Mouse (Mus musculus) MEL (cell line): ENCODE results near the gene Ttpal. TPM values are rescaled to one million over a fixed set of nuclear protein-coding genes. Genes with fewer than 3 reads are reported as not detected.

Experiments
- DNase-seq: peaks from one replicate; pipeline ENCODE4 v3.0.0; 2011; ENCODE audit warnings: low read depth, low spot score
- H3K27ac ChIP-seq: 2 replicates; pipeline ENCODE4 v1.5.1; 2012; ENCODE audit warnings: low read depth, mild to moderate bottlenecking, control low read depth, low read length, moderate library complexity; ENCODE audit not compliant: control insufficient read depth
- H3K27me3 ChIP-seq, 2 experiments: fragments of 150-350 bp in 1 of 2; sonication (generic) in 1 of 2; 2 replicates each; pipeline ENCODE4 v1.6.1; 2012; ENCODE audit warnings: low read length in 2 of 2, mild to moderate bottlenecking in 2 of 2, improper control_type of control experiment in 1 of 2, moderate library complexity in 1 of 2; ENCODE audit not compliant: insufficient read depth in 2 of 2, control insufficient read depth in 1 of 2
- H3K36me3 ChIP-seq, 2 experiments: 2 replicates each; pipeline ENCODE4 v1.6.1; 2012 to 2014; ENCODE audit warnings: low read length in 2 of 2, improper control_type of control experiment in 1 of 2, inconsistent platforms in 1 of 2, mild to moderate bottlenecking in 1 of 2; ENCODE audit not compliant: insufficient read depth in 2 of 2, control insufficient read depth in 1 of 2
- H3K4me1 ChIP-seq, 2 experiments: fragments of 150-350 bp in 1 of 2; sonication (generic) in 1 of 2; 2 replicates each; pipeline ENCODE4 v1.6.1; 2012; ENCODE audit warnings: low read length in 2 of 2, improper control_type of control experiment in 1 of 2, mild to moderate bottlenecking in 1 of 2; ENCODE audit not compliant: insufficient read depth in 2 of 2, control insufficient read depth in 1 of 2
- H3K4me3 ChIP-seq, 2 experiments: fragments of 150-350 bp in 1 of 2; sonication (generic) in 1 of 2; 2 replicates each; pipeline ENCODE4 v1.5.1; 2012; ENCODE audit warnings: low read depth in 2 of 2, low read length in 2 of 2, mild to moderate bottlenecking in 2 of 2, moderate library complexity in 2 of 2, control low read depth in 1 of 2, improper control_type of control experiment in 1 of 2; ENCODE audit not compliant: control insufficient read depth in 1 of 2, insufficient read depth in 1 of 2
- H3K79me2 ChIP-seq: 2 replicates; pipeline ENCODE4 v1.6.1; 2012; ENCODE audit warnings: mild to moderate bottlenecking, low read length, moderate library complexity; ENCODE audit not compliant: control insufficient read depth, poor library complexity, insufficient read depth
- H3K9ac ChIP-seq: 2 replicates; pipeline ENCODE4 v1.6.1; 2012; ENCODE audit warnings: low read depth, mild to moderate bottlenecking, control low read depth, low read length, moderate library complexity; ENCODE audit not compliant: control insufficient read depth, poor library complexity, severe bottlenecking
- H3K9me3 ChIP-seq: fragments of 150-350 bp; sonication (generic); replicated peaks from 2 replicates; pipeline ENCODE4 v1.6.1; 2012; ENCODE audit warnings: mild to moderate bottlenecking, low read length, improper control_type of control experiment, moderate library complexity; ENCODE audit not compliant: insufficient read depth
- BHLHE40 ChIP-seq: IDR thresholded peaks from 2 replicates; pipeline ENCODE4 v1.6.1; 2012; ENCODE audit warnings: low read depth, mild to moderate bottlenecking, inconsistent platforms, low read length, improper control_type of control experiment, borderline replicate concordance
- CHD1 ChIP-seq: IDR thresholded peaks from 2 replicates; pipeline ENCODE4 v1.6.1; 2012; ENCODE audit warnings: low read depth, mild to moderate bottlenecking, inconsistent platforms, low read length, improper control_type of control experiment
- CTCF ChIP-seq, 3 experiments: IDR thresholded peaks in 2 of 3; conservative IDR thresholded peaks in 1 of 3; 2 replicates each; pipeline ENCODE4 v1.5.1; 2011 to 2012; ENCODE audit warnings: low read length in 3 of 3, low read depth in 2 of 3, mild to moderate bottlenecking in 2 of 3, improper control_type of control experiment in 1 of 3, inconsistent platforms in 1 of 3, mixed read lengths in 1 of 3, moderate library complexity in 1 of 3; ENCODE audit not compliant: control insufficient read depth in 1 of 3, insufficient read depth in 1 of 3, poor library complexity in 1 of 3, severe bottlenecking in 1 of 3
- E2F4 ChIP-seq: IDR thresholded peaks from 2 replicates; pipeline ENCODE4 v1.6.1; 2011; ENCODE audit warnings: low read depth, low read length, improper control_type of control experiment, borderline replicate concordance
- ELF1 ChIP-seq: IDR thresholded peaks from 2 replicates; pipeline ENCODE4 v1.6.1; 2014; ENCODE audit warnings: low read depth, mild to moderate bottlenecking, inconsistent platforms, low read length, improper control_type of control experiment, moderate library complexity
- EP300 ChIP-seq, 2 experiments: IDR thresholded peaks; 2 replicates each; pipeline ENCODE4 v1.6.1; 2011; ENCODE audit warnings: improper control_type of control experiment in 2 of 2, low read length in 2 of 2, low read depth in 1 of 2, mild to moderate bottlenecking in 1 of 2
- ETS1 ChIP-seq: IDR thresholded peaks from 2 replicates; pipeline ENCODE4 v1.6.1; 2012; ENCODE audit warnings: low read depth, mild to moderate bottlenecking, inconsistent platforms, low read length, improper control_type of control experiment, moderate library complexity
- GABPA ChIP-seq: IDR thresholded peaks from 2 replicates; pipeline ENCODE4 v1.6.1; 2012; ENCODE audit warnings: low read depth, mild to moderate bottlenecking, inconsistent platforms, low read length, improper control_type of control experiment, moderate library complexity
- HCFC1 ChIP-seq: IDR thresholded peaks from 2 replicates; pipeline ENCODE4 v1.6.1; 2012; ENCODE audit warnings: low read depth, mild to moderate bottlenecking, inconsistent platforms, low read length, improper control_type of control experiment, moderate library complexity
- JUND ChIP-seq: IDR thresholded peaks from 2 replicates; pipeline ENCODE4 v1.6.1; 2011; ENCODE audit warnings: low read depth, mild to moderate bottlenecking, improper control_type of control experiment, low read length
- MAX ChIP-seq: IDR thresholded peaks from 2 replicates; pipeline ENCODE4 v1.6.1; 2011; ENCODE audit warnings: low read length, improper control_type of control experiment
- MEF2A ChIP-seq: IDR thresholded peaks from 2 replicates; pipeline ENCODE4 v1.6.1; 2014; ENCODE audit warnings: low read depth, mild to moderate bottlenecking, inconsistent platforms, low read length, improper control_type of control experiment; ENCODE audit not compliant: poor library complexity, insufficient replicate concordance, severe bottlenecking; ENCODE audit errors: extremely low read depth
- MYB ChIP-seq: IDR thresholded peaks from 2 replicates; pipeline ENCODE4 v1.6.1; 2011; ENCODE audit warnings: mild to moderate bottlenecking, low read depth, low read length, improper control_type of control experiment
- MYC ChIP-seq: IDR thresholded peaks from 2 replicates; pipeline ENCODE4 v1.6.1; 2011; ENCODE audit warnings: low read depth, mild to moderate bottlenecking, low read length, improper control_type of control experiment, moderate library complexity
- NELFE ChIP-seq: IDR thresholded peaks from 2 replicates; pipeline ENCODE4 v1.6.1; 2011; ENCODE audit warnings: low read depth, low read length, improper control_type of control experiment
- NRF1 ChIP-seq: IDR thresholded peaks from 2 replicates; pipeline ENCODE4 v1.6.1; 2014; ENCODE audit warnings: low read depth, mild to moderate bottlenecking, inconsistent platforms, low read length, improper control_type of control experiment, moderate library complexity; ENCODE audit not compliant: poor library complexity, insufficient read depth, severe bottlenecking
- POLR2AphosphoS2 ChIP-seq: IDR thresholded peaks from 2 replicates; pipeline ENCODE4 v1.6.1; 2011; ENCODE audit warnings: low read length, improper control_type of control experiment
- POLR2AphosphoS5 ChIP-seq: IDR thresholded peaks from 2 replicates; pipeline ENCODE4 v1.6.1; 2012; ENCODE audit warnings: low read depth, borderline replicate concordance, mild to moderate bottlenecking, inconsistent platforms, low read length, moderate library complexity, mixed read lengths
- RCOR1 ChIP-seq: IDR thresholded peaks from 2 replicates; pipeline ENCODE4 v1.6.1; 2012; ENCODE audit warnings: low read depth, mild to moderate bottlenecking, inconsistent platforms, low read length, improper control_type of control experiment
- TAL1 ChIP-seq: IDR thresholded peaks from 2 replicates; pipeline ENCODE4 v1.6.1; 2012; ENCODE audit warnings: mild to moderate bottlenecking, inconsistent platforms, low read length, moderate library complexity, mixed read lengths
- UBTF ChIP-seq: IDR thresholded peaks from 2 replicates; pipeline ENCODE4 v1.6.1; 2012; ENCODE audit warnings: low read depth, mild to moderate bottlenecking, inconsistent platforms, low read length, improper control_type of control experiment, moderate library complexity, borderline replicate concordance; ENCODE audit not compliant: insufficient read depth
- USF1 ChIP-seq: IDR thresholded peaks from 2 replicates; pipeline ENCODE4 v1.6.1; 2014; ENCODE audit warnings: low read depth, mild to moderate bottlenecking, inconsistent platforms, low read length, improper control_type of control experiment, moderate library complexity
- ZC3H11A ChIP-seq: IDR thresholded peaks from 2 replicates; pipeline ENCODE4 v1.6.1; 2012; ENCODE audit warnings: low read depth, mild to moderate bottlenecking, inconsistent platforms, low read length, improper control_type of control experiment
- ZKSCAN1 ChIP-seq: IDR thresholded peaks from 2 replicates; pipeline ENCODE4 v1.6.1; 2012; ENCODE audit warnings: low read depth, mild to moderate bottlenecking, inconsistent platforms, low read length, improper control_type of control experiment, moderate library complexity
- ZMIZ1 ChIP-seq: IDR thresholded peaks from 2 replicates; pipeline ENCODE4 v1.6.1; 2012; ENCODE audit warnings: low read depth, mild to moderate bottlenecking, inconsistent platforms, low read length, improper control_type of control experiment, moderate library complexity
- ZNF384 ChIP-seq: IDR thresholded peaks from 2 replicates; pipeline ENCODE4 v1.6.1; 2012; ENCODE audit warnings: low read depth, mild to moderate bottlenecking, inconsistent platforms, low read length, improper control_type of control experiment
- polyA plus RNA-seq, 2 experiments: library from polyadenylated mRNA; stranded (reverse) in 1 of 2; unstranded in 1 of 2; fragments of >175 nt in 1 of 2; fragments of >200 nt in 1 of 2; gene quantifications; 2 replicates each; pipeline versions ENCODE4 v1.2.1 to v1.2.4; 2012; ENCODE audit warnings: low replicate concordance in 2 of 2, low read depth in 1 of 2; ENCODE audit not compliant: insufficient read length in 2 of 2, insufficient read depth in 1 of 2, missing spikeins in 1 of 2
- total RNA-seq: library from RNA; depleted of rRNA; stranded (reverse); fragments of 300-350 nt; gene quantifications from 2 replicates; pipeline ENCODE4 v1.2.3, GENCODE M21; 2012

Ttpal gene
- total and polyA plus RNA-seq, 3 experiments = 18.9 to 20.4 TPM; not detected in 1

DNA sequence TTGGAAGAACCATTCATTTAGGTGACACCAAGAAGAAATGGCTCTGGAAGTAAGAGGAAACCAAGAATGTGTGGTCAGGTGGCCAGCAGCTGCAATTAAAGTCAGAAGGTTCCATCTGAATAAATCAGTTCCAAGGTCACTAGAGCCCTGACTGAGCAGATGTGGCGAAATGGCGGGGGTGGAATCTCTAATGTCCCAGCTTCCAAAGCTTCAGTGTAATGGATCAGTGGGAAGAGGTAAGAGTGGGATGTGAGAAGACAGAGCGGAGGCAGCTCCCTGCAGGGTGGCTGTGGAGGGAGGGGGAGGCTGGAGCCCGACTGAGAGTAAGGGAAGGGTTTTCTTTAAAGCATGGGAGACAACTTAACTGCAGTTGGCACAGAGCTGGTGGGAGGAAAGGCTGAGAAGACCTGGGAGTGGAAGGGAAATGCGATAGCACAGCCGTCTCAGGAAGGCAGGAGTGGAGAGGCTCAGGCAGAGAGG, 59.3 kb downstream of the Ttpal start:
- Histone ChIP-seq H3K79me2 (peaks cover 35% of the 10 kb centered on the region), H3K9me3 (no peaks in the 10 kb centered on the region), H3K4me1 (peaks cover 5 to 40% of the 10 kb centered on the region in 2 experiments; a peak in 3 of 4 replicates), H3K27ac (no peak overlapping the region), H3K36me3 (peaks cover 0 to 30% of the 10 kb centered on the region in 2 experiments; a peak in 2 of 4 replicates), H3K4me3 (no peak overlapping the region), H3K27me3 (no peaks in the 10 kb centered on the region), H3K9ac (no peak overlapping the region)
- TF ChIP-seq ETS1 (no peak), ZNF384 (no peak), ZKSCAN1 (no peak), TAL1 (no peak), CHD1 (no peak), MYC (no peak), USF1 (no peak), POLR2AphosphoS5 (no peak), NRF1 (no peak), EP300 (IDR thresholded peaks at IDR 0.05; ENCODE audit: low read depth in 1 of 2, low read length in 2 of 2) (no peak), POLR2AphosphoS2 (no peak), MEF2A (no peak), ZC3H11A (no peak), ELF1 (no peak), MYB (no peak), ZMIZ1 (no peak), CTCF (IDR thresholded peaks at IDR 0.05 in 2 of 3, conservative IDR thresholded peaks at IDR 0.05 in 1 of 3; ENCODE audit: control insufficient read depth in 1 of 3, insufficient read depth in 1 of 3, low read depth in 2 of 3, low read length in 3 of 3, poor library complexity in 1 of 3, severe bottlenecking in 1 of 3) (no peak)
- no peak for DNase-seq

GRCm38 (mm10) chr2:163662076-163662475, 60.0 kb downstream of the Ttpal start:
- peaks cover 2 to 35% of the 10 kb centered on the region in 2 experiments; a peak in 3 of 4 replicates for H3K4me1 ChIP-seq
- TF ChIP-seq POLR2AphosphoS2 = no peak
- TF ChIP-seq NELFE = no peak
- no peak for TF ChIP-seq HCFC1
- no peak for TF ChIP-seq ZMIZ1
- TF ChIP-seq RCOR1 = no peak
- TF ChIP-seq MAX = no peak
- TF ChIP-seq E2F4 = no peak
- no peak for TF ChIP-seq MYB
- no peak for TF ChIP-seq BHLHE40
- TF ChIP-seq GABPA = no peak
- no peak for TF ChIP-seq UBTF
- TF ChIP-seq ELF1 = no peak
- TF ChIP-seq JUND = no peak
- TF ChIP-seq MYC = no peak
- peaks cover 0 to 28% of the 10 kb centered on the region in 2 experiments; a peak in 2 of 4 replicates for H3K36me3 ChIP-seq
- no peaks in the 10 kb centered on the region for H3K27me3 ChIP-seq
- H3K9ac ChIP-seq = no peak overlapping the region
- no peak overlapping the region for H3K27ac ChIP-seq
- no peak for DNase-seq
- H3K9me3 ChIP-seq = no peaks in the 10 kb centered on the region
- no peak overlapping the region for H3K4me3 ChIP-seq
- H3K79me2 ChIP-seq = peaks cover 36% of the 10 kb centered on the region
